ENCODE assay signal across 16 mouse cellular contexts in the genomic region with DNA sequence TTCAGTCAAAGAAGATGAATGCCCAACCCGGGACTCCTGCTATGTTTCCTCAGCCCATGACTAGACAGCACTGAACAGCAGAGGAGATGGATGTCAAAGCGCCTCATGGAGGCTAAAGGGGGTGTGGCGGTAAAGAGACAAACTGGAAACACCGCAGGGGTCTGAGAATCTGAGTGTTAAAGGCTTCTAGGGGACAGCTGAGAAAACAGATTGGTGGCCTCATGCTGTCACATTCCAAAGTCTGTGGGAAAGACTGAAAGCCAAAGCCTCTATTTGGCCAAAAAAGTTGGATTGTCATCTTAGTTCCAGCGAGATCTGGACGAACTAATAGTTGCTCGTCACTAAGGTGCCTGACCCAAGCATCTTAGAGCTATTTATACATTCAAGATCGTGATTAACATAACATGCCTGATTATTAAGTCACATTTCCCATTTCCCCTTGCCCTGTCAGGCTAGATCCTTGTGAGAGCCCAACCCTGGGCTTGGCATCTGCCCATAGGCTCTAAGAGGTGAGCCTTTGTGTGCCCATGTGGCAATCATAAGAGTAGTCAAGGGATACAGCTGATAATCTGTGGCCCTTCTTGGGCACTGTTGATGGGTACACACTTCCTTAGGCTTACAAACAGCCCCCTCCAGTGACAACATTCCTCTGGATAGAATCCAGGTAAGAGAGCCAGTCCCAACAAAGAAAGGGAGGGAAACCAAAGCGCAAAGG. TPM values are rescaled to one million over a fixed set of nuclear protein-coding genes. Genes with fewer than 3 reads are reported as not detected.
DNase-seq lines count a peak whose midpoint lies in the region; ATAC-seq and TF ChIP-seq lines count a peak whose summit lies in the region.
"Had no signal": no experiment of that assay in that cellular context is flagged by ENCODE, and none has a peak within 500 bp of the region (broad histone marks: within the 10 kb centered on the region; RNA-seq: fewer than 3 reads in every experiment).

No protein-coding gene starts in this region.

- 62% methylated on average over 9 of the region's 9 CpGs for WGBS in heart, postnatal 0 days
- 83% methylated on average over 9 of the region's 9 CpGs for WGBS in heart, embryonic 10.5 days
- WGBS in midbrain, postnatal 0 days, result 76% methylated on average over 9 of the region's 9 CpGs
- WGBS in midbrain, embryonic 11.5 days, result 83% methylated on average over 9 of the region's 9 CpGs

- DNase-seq in heart, postnatal 0 days (ENCODE audit: low spot score), result no peak
- no peak for DNase-seq in heart, embryonic 10.5 days (ENCODE audit: low spot score)
- peak; percentile 44 for DNase-seq in midbrain, postnatal 0 days (ENCODE audit: low spot score)
- no peak for DNase-seq in midbrain, embryonic 11.5 days (ENCODE audit: low spot score, missing footprints)
- DNase-seq in lung, adult 18-20 months, result peak; percentile 75 to 84
- no peak for DNase-seq in spleen, postnatal 36 days (ENCODE audit: low spot score in 2 of 2)
- DNase-seq in gastrocnemius, postnatal 10 days, result no peak
- DNase-seq: adrenal gland, postnatal 10 days; cerebellum, adult 9-10 months had no signal

- TF ChIP-seq EP300 in heart, postnatal 0 days (IDR thresholded peaks at IDR 0.05; ENCODE audit: low read depth), result no peak

- H3K27me3 ChIP-seq in heart, postnatal 0 days (ENCODE audit: control insufficient read depth, insufficient read depth, low read length), result no peaks in the 10 kb centered on the region
- no peaks in the 10 kb centered on the region for H3K27me3 ChIP-seq in heart, embryonic 10.5 days (ENCODE audit: insufficient read depth, poor library complexity, severe bottlenecking)
- H3K27me3 ChIP-seq in midbrain, postnatal 0 days (ENCODE audit: insufficient read depth, low read length), result no peaks in the 10 kb centered on the region
- H3K27me3 ChIP-seq in midbrain, embryonic 11.5 days (ENCODE audit: control insufficient read depth, insufficient read depth, low read length), result no peaks in the 10 kb centered on the region
- H3K27me3 ChIP-seq: CH12.LX; heart, embryonic 12.5 days; liver, embryonic 15.5 days; midbrain, embryonic 12.5 days had no signal

- peaks cover 99% of the 10 kb centered on the region for H3K36me3 ChIP-seq in heart, postnatal 0 days (replicated peaks; ENCODE audit: control insufficient read depth, insufficient read depth, low read length)
- peaks cover 98% of the 10 kb centered on the region for H3K36me3 ChIP-seq in heart, embryonic 10.5 days
- H3K36me3 ChIP-seq in midbrain, postnatal 0 days (ENCODE audit: insufficient read depth, low read length), result peaks cover 84% of the 10 kb centered on the region
- peaks cover 47% of the 10 kb centered on the region for H3K36me3 ChIP-seq in midbrain, embryonic 11.5 days (ENCODE audit: control insufficient read depth, insufficient read depth, low read length)

- no peak overlapping the region for H3K4me2 ChIP-seq in heart, postnatal 0 days (ENCODE audit: low read depth, low read length)
- H3K4me2 ChIP-seq in midbrain, postnatal 0 days (ENCODE audit: low read depth, low read length, poor library complexity, severe bottlenecking), result no peak overlapping the region
- H3K4me2 ChIP-seq in midbrain, embryonic 11.5 days, result no peak overlapping the region
- H3K4me2 ChIP-seq: heart, embryonic 12.5 days; liver, embryonic 15.5 days; midbrain, embryonic 12.5 days had no signal

- H3K27ac ChIP-seq in heart, postnatal 0 days (ENCODE audit: low read depth), result no peak overlapping the region
- H3K27ac ChIP-seq in heart, embryonic 10.5 days, result no peak overlapping the region
- H3K27ac ChIP-seq in midbrain, postnatal 0 days (ENCODE audit: low read depth, low read length), result no peak overlapping the region
- H3K27ac ChIP-seq in midbrain, embryonic 11.5 days (ENCODE audit: low read depth, low read length), result no peak overlapping the region
- H3K27ac ChIP-seq: limb, embryonic 10.5 days; liver, embryonic 15.5 days; midbrain, embryonic 12.5 days had no signal

- no peaks in the 10 kb centered on the region for H3K4me1 ChIP-seq in heart, postnatal 0 days (ENCODE audit: control insufficient read depth, insufficient read depth)
- peaks cover 3% of the 10 kb centered on the region; the same call in 1 of the 2 replicates for H3K4me1 ChIP-seq in heart, embryonic 10.5 days
- no peaks in the 10 kb centered on the region for H3K4me1 ChIP-seq in midbrain, postnatal 0 days (ENCODE audit: insufficient read depth, low read length)
- H3K4me1 ChIP-seq in midbrain, embryonic 11.5 days (ENCODE audit: control insufficient read depth, insufficient read depth, low read length), result no peaks in the 10 kb centered on the region
- H3K4me1 ChIP-seq: heart, embryonic 12.5 days; limb, embryonic 10.5 days; liver, embryonic 15.5 days; midbrain, embryonic 12.5 days had no signal

- ATAC-seq in heart, postnatal 0 days (ENCODE audit: insufficient read depth, low read depth), result no peak
- ATAC-seq in midbrain, postnatal 0 days (ENCODE audit: low FRiP score), result no peak
- no peak for ATAC-seq in midbrain, embryonic 11.5 days (ENCODE audit: low FRiP score)
- ATAC-seq: intestine, postnatal 0 days had no signal

- H3K9ac ChIP-seq in heart, postnatal 0 days (replicated peaks; ENCODE audit: low read depth, low read length), result no peak overlapping the region
- no peak overlapping the region for H3K9ac ChIP-seq in midbrain, postnatal 0 days (replicated peaks; ENCODE audit: low read length, poor library complexity, severe bottlenecking)
- no peak overlapping the region for H3K9ac ChIP-seq in midbrain, embryonic 11.5 days (ENCODE audit: low read length)
- H3K9ac ChIP-seq: heart, embryonic 12.5 days; liver, embryonic 15.5 days; midbrain, embryonic 12.5 days had no signal

- H3K9me3 ChIP-seq in heart, postnatal 0 days (replicated peaks; ENCODE audit: control insufficient read depth, low read length), result no peaks in the 10 kb centered on the region
- H3K9me3 ChIP-seq in heart, embryonic 10.5 days, result no peaks in the 10 kb centered on the region
- no peaks in the 10 kb centered on the region for H3K9me3 ChIP-seq in midbrain, postnatal 0 days (ENCODE audit: low read length)
- H3K9me3 ChIP-seq in midbrain, embryonic 11.5 days (ENCODE audit: control insufficient read depth, low read length), result no peaks in the 10 kb centered on the region
- H3K9me3 ChIP-seq: heart, embryonic 12.5 days; limb, embryonic 10.5 days; liver, embryonic 15.5 days; midbrain, embryonic 12.5 days had no signal

- no peak overlapping the region for H3K4me3 ChIP-seq in heart, postnatal 0 days (ENCODE audit: low read depth, low read length)
- H3K4me3 ChIP-seq in heart, embryonic 10.5 days, result no peak overlapping the region
- no peak overlapping the region for H3K4me3 ChIP-seq in midbrain, postnatal 0 days (ENCODE audit: low read depth, low read length)
- H3K4me3 ChIP-seq in midbrain, embryonic 11.5 days (ENCODE audit: low read depth, low read length), result no peak overlapping the region
- H3K4me3 ChIP-seq: heart, embryonic 12.5 days; limb, embryonic 10.5 days; liver, embryonic 15.5 days; midbrain, embryonic 12.5 days had no signal

- TF ChIP-seq CTCF in heart, postnatal 0 days (IDR thresholded peaks at IDR 0.05; ENCODE audit: low read depth), result 0 out of 2 replicates have a peak, but pooled peaks have one; percentile 3
- TF ChIP-seq CTCF in midbrain, postnatal 0 days (IDR thresholded peaks at IDR 0.05), result no peak

RNA-seq across cellular contexts. Expression of a gene that starts 11.4 kb away (rescaled TPM):
- 225 and 247 TPM in 2 replicates for total RNA-seq in heart, postnatal 0 days (2014; rRNA removed; ENCODE audit: low replicate concordance)
- 209 and 214 TPM in 2 replicates for polyA plus RNA-seq in heart, postnatal 0 days (2015; fragmentation: Nextera tagmentation; extraction: Ambion mirVana)
- 160 and 165 TPM in 2 replicates for polyA plus RNA-seq in heart, embryonic 10.5 days (2016; fragmentation: Nextera tagmentation; extraction: Ambion mirVana)
- 145 and 149 TPM in 2 replicates for total RNA-seq in midbrain, postnatal 0 days (2014; rRNA removed)
- 159 and 176 TPM in 2 replicates for polyA plus RNA-seq in midbrain, postnatal 0 days (2015; fragmentation: Nextera tagmentation; extraction: Ambion mirVana)
- polyA plus RNA-seq in midbrain, embryonic 11.5 days (2014; fragmentation: Nextera tagmentation; extraction: Ambion mirVana), result 135 and 139 TPM in 2 replicates
- total RNA-seq in gastrocnemius, postnatal 10 days (2021), result 100 to 1,000 TPM in 1 of 2 experiments, 10 to 100 TPM in 1; 99.9 to 109 TPM

RNA-seq across cellular contexts. Expression of a gene that starts 11.4 kb away (rescaled TPM):
- total RNA-seq in heart, postnatal 0 days (2014; rRNA removed; ENCODE audit: low replicate concordance), result 13.1 and 29.9 TPM in 2 replicates
- polyA plus RNA-seq in heart, postnatal 0 days (2015; fragmentation: Nextera tagmentation; extraction: Ambion mirVana), result 35.0 and 36.4 TPM in 2 replicates
- 64.2 and 74.5 TPM in 2 replicates for polyA plus RNA-seq in heart, embryonic 10.5 days (2016; fragmentation: Nextera tagmentation; extraction: Ambion mirVana)
- 46.2 and 48.2 TPM in 2 replicates for total RNA-seq in midbrain, postnatal 0 days (2014; rRNA removed)
- 92.4 and 96.0 TPM in 2 replicates for polyA plus RNA-seq in midbrain, postnatal 0 days (2015; fragmentation: Nextera tagmentation; extraction: Ambion mirVana)
- polyA plus RNA-seq in midbrain, embryonic 11.5 days (2014; fragmentation: Nextera tagmentation; extraction: Ambion mirVana), result 82.4 and 91.3 TPM in 2 replicates
- 10 to 100 TPM; 14.2 to 16.3 TPM for total RNA-seq in gastrocnemius, postnatal 10 days (2021)

RNA-seq across cellular contexts. Expression of a gene that starts 12.7 kb away (rescaled TPM):
- 49.7 and 52.1 TPM in 2 replicates for total RNA-seq in heart, postnatal 0 days (2014; rRNA removed; ENCODE audit: low replicate concordance)
- polyA plus RNA-seq in heart, postnatal 0 days (2015; fragmentation: Nextera tagmentation; extraction: Ambion mirVana), result 48.7 and 50.0 TPM in 2 replicates
- 92.5 and 92.6 TPM in 2 replicates for polyA plus RNA-seq in heart, embryonic 10.5 days (2016; fragmentation: Nextera tagmentation; extraction: Ambion mirVana)
- total RNA-seq in midbrain, postnatal 0 days (2014; rRNA removed), result 38.2 and 40.5 TPM in 2 replicates
- polyA plus RNA-seq in midbrain, postnatal 0 days (2015; fragmentation: Nextera tagmentation; extraction: Ambion mirVana), result 59.1 and 62.7 TPM in 2 replicates
- polyA plus RNA-seq in midbrain, embryonic 11.5 days (2014; fragmentation: Nextera tagmentation; extraction: Ambion mirVana), result 76.7 and 83.1 TPM in 2 replicates
- total RNA-seq in gastrocnemius, postnatal 10 days (2021), result 10 to 100 TPM; 39.3 to 42.6 TPM

RNA-seq across cellular contexts. Expression of a gene that starts 12.8 kb away (rescaled TPM):
- 90.8 and 148 TPM in 2 replicates for total RNA-seq in heart, postnatal 0 days (2014; rRNA removed; ENCODE audit: low replicate concordance)
- polyA plus RNA-seq in heart, postnatal 0 days (2015; fragmentation: Nextera tagmentation; extraction: Ambion mirVana), result 111 and 114 TPM in 2 replicates
- 92.8 and 95.9 TPM in 2 replicates for polyA plus RNA-seq in heart, embryonic 10.5 days (2016; fragmentation: Nextera tagmentation; extraction: Ambion mirVana)
- total RNA-seq in midbrain, postnatal 0 days (2014; rRNA removed), result 133 and 155 TPM in 2 replicates
- 142 and 148 TPM in 2 replicates for polyA plus RNA-seq in midbrain, postnatal 0 days (2015; fragmentation: Nextera tagmentation; extraction: Ambion mirVana)
- polyA plus RNA-seq in midbrain, embryonic 11.5 days (2014; fragmentation: Nextera tagmentation; extraction: Ambion mirVana), result 109 and 110 TPM in 2 replicates
- total RNA-seq in gastrocnemius, postnatal 10 days (2021), result 10 to 100 TPM; 28.0 to 39.1 TPM

RNA-seq across cellular contexts. Expression of a gene that starts 20.2 kb away (rescaled TPM):
- total RNA-seq in heart, postnatal 0 days (2014; rRNA removed; ENCODE audit: low replicate concordance), result not detected in 2 replicates
- polyA plus RNA-seq in heart, postnatal 0 days (2015; fragmentation: Nextera tagmentation; extraction: Ambion mirVana), result not detected in 2 replicates
- not detected in 2 replicates for polyA plus RNA-seq in heart, embryonic 10.5 days (2016; fragmentation: Nextera tagmentation; extraction: Ambion mirVana)
- total RNA-seq in midbrain, postnatal 0 days (2014; rRNA removed), result 0.71 TPM in 1 of 2 replicates, not detected in the other
- polyA plus RNA-seq in midbrain, postnatal 0 days (2015; fragmentation: Nextera tagmentation; extraction: Ambion mirVana), result not detected in 2 replicates
- not detected in 2 replicates for polyA plus RNA-seq in midbrain, embryonic 11.5 days (2014; fragmentation: Nextera tagmentation; extraction: Ambion mirVana)
- not detected for total RNA-seq in gastrocnemius, postnatal 10 days (2021)
- total RNA-seq: adrenal gland, postnatal 10 days; CH12.LX had no signal
- polyA plus RNA-seq: heart, embryonic 12.5 days; intestine, postnatal 0 days; limb, embryonic 10.5 days; midbrain, embryonic 12.5 days; urinary bladder, adult 2 months had no signal

Comparison
In these comparisons a context has a peak if more than half of its experiments do, and no peak if none do; other contexts are left out.
1. DNase-seq: peak in midbrain, postnatal 0 days (single experiment) and lung, adult 18-20 months (2 of 2); none in heart, postnatal 0 days (single experiment), heart, embryonic 10.5 days (single experiment), midbrain, embryonic 11.5 days (single experiment), spleen, postnatal 36 days (0 of 2) and gastrocnemius, postnatal 10 days (single experiment).